Mouse (Mus musculus) kidney, postnatal 0 days (tissue): ENCODE results near the gene Cyp2d11. TPM values are rescaled to one million over a fixed set of nuclear protein-coding genes. Genes with fewer than 3 reads are reported as not detected.
"Not testable (repeated sequence)": the region's sequence is repeated elsewhere in the genome, so short reads cannot be mapped to it uniquely, and the experiment has no call there.

Source experiments
- ATAC-seq: fragments of 200-750 bp; cut with Nextera tagmentation; replicated peaks from 2 replicates; pipeline ENCODE4 v1.8.0; 2017; ENCODE audit warnings: low read depth, moderate number of reproducible peaks, moderate TSS enrichment, moderate library complexity; ENCODE audit not compliant: low FRiP score
- DNase-seq: peaks from one replicate; pipeline ENCODE4 v3.0.0-alpha.2; 2016; ENCODE audit warnings: low spot score
- H3K27ac ChIP-seq: fragments of 300-500 bp; sonication (generic); 2 replicates; pipeline ENCODE4 v1.5.1; 2014; ENCODE audit warnings: mild to moderate bottlenecking
- H3K27me3 ChIP-seq: fragments of 300-500 bp; sonication (generic); 2 replicates; pipeline ENCODE4 v1.6.1; 2014; ENCODE audit warnings: low read length, mixed read lengths; ENCODE audit not compliant: insufficient read depth
- H3K36me3 ChIP-seq: fragments of 300-500 bp; sonication (generic); 2 replicates; pipeline ENCODE4 v1.6.1; 2014; ENCODE audit warnings: low read length, mixed read lengths; ENCODE audit not compliant: insufficient read depth
- H3K4me1 ChIP-seq: fragments of 300-500 bp; sonication (generic); replicated peaks from 2 replicates; pipeline ENCODE4 v1.6.1; 2014; ENCODE audit warnings: antibody characterized with exemption, low read length, mixed read lengths; ENCODE audit not compliant: insufficient read depth
- H3K4me2 ChIP-seq: fragments of 300-500 bp; sonication (generic); 2 replicates; pipeline ENCODE4 v1.6.1; 2014; ENCODE audit warnings: mild to moderate bottlenecking, low read length, moderate library complexity, mixed read lengths
- H3K4me3 ChIP-seq: fragments of 300-500 bp; sonication (generic); replicated peaks from 2 replicates; pipeline ENCODE4 v1.5.1; 2014; ENCODE audit warnings: low read depth, low read length
- H3K9ac ChIP-seq: fragments of 300-500 bp; sonication (generic); 2 replicates; pipeline ENCODE4 v1.6.1; 2014; ENCODE audit warnings: low read depth, low read length
- H3K9me3 ChIP-seq: fragments of 300-500 bp; sonication (generic); replicated peaks from 2 replicates; pipeline ENCODE4 v1.6.1; 2016; ENCODE audit warnings: low read length, inconsistent platforms, mixed read lengths
- CTCF ChIP-seq: IDR thresholded peaks from 2 replicates; pipeline ENCODE4 v1.5.1; 2016; ENCODE audit warnings: antibody characterized with exemption, low read depth, mild to moderate bottlenecking, moderate library complexity
- WGBS: fragments of 180-500 bp; shearing (Covaris S2); extraction: QIAGEN DNeasy Blood & Tissue Kit; methylation state at CpG from one replicate; pipeline ENCODE4 v1.1.7; 2014; 5-methylcytosine and 5-hydroxymethylcytosine counted together
- polyA plus RNA-seq: library from polyadenylated mRNA; unstranded; fragments of >200 nt; fragmentation: Nextera tagmentation; extraction: Ambion mirVana; gene quantifications from 2 replicates; pipeline ENCODE4 v1.2.1, GENCODE M21; 2015

The Cyp2d11 gene
- polyA plus RNA-seq, 1 experiment from 2014 or later = not detected

DNA sequence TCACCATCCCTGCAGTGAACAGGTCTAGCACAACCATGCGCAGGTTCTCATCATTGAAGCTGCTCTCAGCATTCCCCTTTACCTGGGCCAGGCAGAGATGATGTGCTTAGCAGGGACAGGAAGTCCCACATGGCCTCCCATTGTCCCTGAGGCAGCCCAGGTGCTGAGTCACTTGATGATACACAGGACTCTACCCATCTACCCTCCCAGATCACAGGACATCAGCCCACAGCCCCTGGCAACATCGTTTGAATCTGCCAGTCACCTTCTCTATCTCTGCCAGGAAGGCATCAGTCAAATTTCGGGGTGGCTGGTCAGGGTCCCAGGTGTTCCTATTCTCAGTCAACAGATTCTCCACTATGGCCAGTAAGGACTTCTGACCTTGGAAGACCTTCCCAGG, 10.3 kb upstream of the Cyp2d11 start:
- 91% methylated on average over 3 of the region's 3 CpGs for WGBS
- no peaks in the 10 kb centered on the region for H3K36me3 ChIP-seq
- no peak for TF ChIP-seq CTCF
- H3K4me3 ChIP-seq = no peak overlapping the region
- H3K27me3 ChIP-seq = no peaks in the 10 kb centered on the region
- no peaks in the 10 kb centered on the region for H3K9me3 ChIP-seq
- no peak for ATAC-seq
- H3K27ac ChIP-seq = no peak overlapping the region
- H3K4me1 ChIP-seq = no peaks in the 10 kb centered on the region
- DNase-seq = no peak
- H3K4me2 ChIP-seq = no peak overlapping the region
- no peak overlapping the region for H3K9ac ChIP-seq

DNA sequence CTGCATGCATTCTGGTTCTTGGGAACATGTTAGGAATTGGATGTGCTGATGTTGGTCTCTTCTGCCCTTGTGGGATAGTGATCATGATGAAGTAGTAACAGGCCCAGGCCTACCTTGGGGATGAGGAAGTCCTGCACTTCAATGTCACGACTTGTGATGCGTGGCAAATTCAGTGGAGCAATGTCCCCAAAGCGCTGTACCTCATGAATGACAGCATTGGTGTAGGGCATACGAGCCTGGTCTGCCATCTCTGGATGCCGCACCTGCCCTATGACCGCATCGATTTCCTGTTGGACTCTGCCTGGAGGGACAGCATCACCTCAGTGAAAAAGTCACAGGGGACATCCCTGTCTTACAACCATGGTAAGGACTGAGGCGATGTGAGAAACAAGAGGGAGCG, 9.8 kb upstream of the Cyp2d11 start:
- Histone ChIP-seq H3K4me2 (no peak overlapping the region), H3K9ac (no peak overlapping the region), H3K27me3 (no peaks in the 10 kb centered on the region), H3K4me1 (no peaks in the 10 kb centered on the region), H3K36me3 (no peaks in the 10 kb centered on the region), H3K4me3 (no peak overlapping the region), H3K9me3 (no peaks in the 10 kb centered on the region), H3K27ac (no peak overlapping the region)
- no peak for TF ChIP-seq CTCF
- ATAC-seq = no peak
- WGBS = 91% methylated on average over 9 of the region's 9 CpGs
- DNase-seq = no peak

DNA sequence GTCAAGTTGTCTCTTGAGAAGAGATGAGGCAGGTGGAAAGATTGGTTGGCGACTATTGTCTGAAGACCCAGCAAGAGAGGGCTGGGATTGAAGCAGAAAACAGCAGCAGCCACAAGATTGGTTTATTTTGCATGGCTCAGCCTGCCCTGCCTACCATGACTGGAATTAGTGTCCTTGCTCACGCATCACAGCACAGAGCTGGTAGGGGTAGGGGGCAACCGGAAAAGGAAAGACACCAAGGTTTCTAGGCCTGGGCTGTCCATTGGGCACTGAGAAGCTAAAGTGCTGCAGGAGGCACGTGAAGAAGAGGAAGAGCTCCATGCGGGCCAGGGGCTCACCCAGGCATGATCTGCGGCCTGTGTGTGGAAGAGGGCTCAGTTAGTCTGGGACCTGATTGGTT, 8.9 kb upstream of the Cyp2d11 start:
- H3K4me3 ChIP-seq = no peak overlapping the region
- DNase-seq = no peak
- H3K9ac ChIP-seq = no peak overlapping the region
- H3K9me3 ChIP-seq = no peaks in the 10 kb centered on the region
- no peaks in the 10 kb centered on the region for H3K4me1 ChIP-seq
- no peak for ATAC-seq
- TF ChIP-seq CTCF = no peak
- WGBS = 81% methylated on average over 6 of the region's 6 CpGs
- H3K27me3 ChIP-seq = no peaks in the 10 kb centered on the region
- H3K27ac ChIP-seq = no peak overlapping the region
- no peaks in the 10 kb centered on the region for H3K36me3 ChIP-seq
- H3K4me2 ChIP-seq = no peak overlapping the region

DNA sequence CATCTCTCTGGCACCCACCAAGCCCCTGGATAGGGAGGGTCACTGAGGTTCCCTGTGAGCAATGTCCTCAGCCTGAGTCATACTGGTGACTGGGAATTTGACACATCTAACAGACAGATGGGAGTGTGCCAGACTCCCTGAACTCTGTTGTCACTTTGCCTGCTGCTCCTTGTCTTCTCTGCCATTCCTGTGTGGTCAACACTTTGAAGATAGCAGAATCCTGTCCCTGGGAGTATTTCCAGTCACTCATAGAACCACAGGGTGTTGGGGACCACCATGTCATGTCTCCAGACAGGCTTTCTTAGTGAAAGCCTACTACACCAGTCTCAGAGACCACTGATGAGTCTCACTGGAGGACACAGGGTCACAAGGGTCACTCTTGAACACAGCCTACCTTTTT, 8.3 kb upstream of the Cyp2d11 start:
- Histone ChIP-seq H3K9ac (no peak overlapping the region), H3K4me3 (no peak overlapping the region), H3K4me1 (no peaks in the 10 kb centered on the region), H3K36me3 (no peaks in the 10 kb centered on the region), H3K9me3 (no peaks in the 10 kb centered on the region), H3K27ac (no peak overlapping the region), H3K27me3 (no peaks in the 10 kb centered on the region), H3K4me2 (no peak overlapping the region)
- no peak for ATAC-seq
- no peak for TF ChIP-seq CTCF
- DNase-seq = no peak

DNA sequence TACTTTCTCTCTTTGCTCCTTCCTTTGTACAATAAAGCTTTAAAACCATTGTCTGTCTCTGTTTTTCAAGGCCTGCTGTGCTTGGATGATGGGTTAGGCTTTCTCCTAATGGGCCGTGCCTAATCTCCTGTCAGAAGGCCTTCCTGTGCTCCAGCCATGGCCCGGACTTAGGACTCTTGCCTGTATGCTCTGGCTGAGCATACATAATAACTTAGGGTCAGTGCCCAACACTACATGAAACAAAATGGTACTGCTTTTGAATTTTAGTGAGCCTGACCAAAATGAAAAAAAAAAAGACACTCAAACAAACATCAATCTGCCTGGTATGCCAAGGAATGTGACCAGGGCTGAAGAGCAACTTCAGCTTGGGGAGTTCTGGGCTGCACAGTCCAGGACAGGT, 7.7 kb upstream of the Cyp2d11 start:
- 59% methylated on average over 2 of the region's 2 CpGs for WGBS
- no peak for TF ChIP-seq CTCF
- Histone ChIP-seq H3K27me3 (no peaks in the 10 kb centered on the region), H3K36me3 (no peaks in the 10 kb centered on the region), H3K9ac (no peak overlapping the region), H3K9me3 (no peaks in the 10 kb centered on the region), H3K27ac (no peak overlapping the region), H3K4me3 (no peak overlapping the region), H3K4me1 (no peaks in the 10 kb centered on the region), H3K4me2 (no peak overlapping the region)
- no peak for DNase-seq
- no peak for ATAC-seq

DNA sequence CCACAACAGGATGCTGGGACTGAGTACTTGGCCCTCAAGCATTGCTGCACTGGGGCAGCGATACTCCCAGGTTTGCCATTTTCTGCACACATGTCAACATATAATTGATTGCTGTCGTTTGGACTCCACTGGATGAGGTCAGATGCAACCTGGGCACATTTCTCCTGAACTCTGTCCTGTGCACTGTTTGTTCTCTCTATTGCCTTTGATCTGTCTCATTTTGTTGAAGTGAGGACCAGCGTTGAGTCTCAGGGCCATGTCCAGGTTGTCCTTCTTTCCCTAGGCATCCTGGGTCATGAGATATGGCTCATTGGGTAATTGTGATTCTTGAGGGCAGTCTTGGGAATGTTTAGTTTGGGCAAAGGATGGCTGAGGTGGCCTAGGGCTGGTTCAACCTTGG, 2.1 kb upstream of the Cyp2d11 start:
- H3K4me3 ChIP-seq, H3K27me3 ChIP-seq, H3K9me3 ChIP-seq, H3K9ac ChIP-seq, ATAC-seq, H3K36me3 ChIP-seq, DNase-seq, H3K27ac ChIP-seq, H3K4me1 ChIP-seq, H3K4me2 ChIP-seq: not testable (repeated sequence)
- WGBS = 88% methylated on average over 3 of the region's 3 CpGs

DNA sequence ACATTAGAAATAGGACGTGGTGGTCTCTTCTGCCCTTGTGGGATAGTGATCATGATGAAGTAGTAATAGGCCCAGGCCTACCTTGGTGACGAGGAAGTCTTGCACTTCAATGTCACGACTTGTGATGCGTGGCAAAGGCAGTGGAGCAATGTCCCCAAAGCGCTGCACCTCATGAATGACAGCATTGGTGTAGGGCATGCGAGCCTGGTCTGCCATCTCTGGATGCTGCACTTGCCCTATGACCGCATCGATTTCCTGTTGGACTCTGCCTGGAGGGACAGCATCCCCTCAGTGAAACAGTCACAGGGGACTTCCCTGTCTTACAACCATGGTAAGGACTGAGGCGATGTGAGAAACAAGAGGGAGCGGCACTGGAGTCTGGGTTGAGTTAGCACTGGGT, 3.9 kb downstream of the Cyp2d11 start:
- 88% methylated on average over 10 of the region's 10 CpGs for WGBS
- not testable (repeated sequence) for H3K4me3 ChIP-seq, H3K36me3 ChIP-seq

More for the DNA sequence above, 3.9 kb downstream of the Cyp2d11 start:
- not testable (repeated sequence) for H3K9me3 ChIP-seq, H3K9ac ChIP-seq, H3K27me3 ChIP-seq, ATAC-seq, H3K27ac ChIP-seq, H3K4me1 ChIP-seq, H3K4me2 ChIP-seq, DNase-seq
